Mouse (Mus musculus) layer of hippocampus, postnatal 25 days (tissue): ENCODE data around the gene Mybl2. TPM values are rescaled to one million over a fixed set of nuclear protein-coding genes. Genes with fewer than 3 reads are reported as not detected.

ENCODE experiments used
- DNase-seq, 2 experiments: peaks; one replicate each; pipeline ENCODE4 v3.0.0; 2022; ENCODE audit warnings: mixed read lengths in 2 of 2, low spot score in 1 of 2; ENCODE audit errors: extremely low spot score in 1 of 2
- microRNA-seq, 2 experiments: library from miRNA; unstranded; fragments of <30 nt; microRNA quantifications; one replicate each; pipeline ENCODE4 v1.2.0; 2021
- total RNA-seq, 2 experiments: library from RNA; stranded (reverse); gene quantifications; 2 replicates each; pipeline ENCODE4 v1.2.3; 2021

Mybl2 gene
- total RNA-seq, 2 experiments from 2014 or later, result 1.3 to 2.1 TPM

GRCm38 (mm10) chr2:163104086-163104770 lies 49.7 kb downstream of the Mybl2 start:
- no peak for DNase-seq

DNA sequence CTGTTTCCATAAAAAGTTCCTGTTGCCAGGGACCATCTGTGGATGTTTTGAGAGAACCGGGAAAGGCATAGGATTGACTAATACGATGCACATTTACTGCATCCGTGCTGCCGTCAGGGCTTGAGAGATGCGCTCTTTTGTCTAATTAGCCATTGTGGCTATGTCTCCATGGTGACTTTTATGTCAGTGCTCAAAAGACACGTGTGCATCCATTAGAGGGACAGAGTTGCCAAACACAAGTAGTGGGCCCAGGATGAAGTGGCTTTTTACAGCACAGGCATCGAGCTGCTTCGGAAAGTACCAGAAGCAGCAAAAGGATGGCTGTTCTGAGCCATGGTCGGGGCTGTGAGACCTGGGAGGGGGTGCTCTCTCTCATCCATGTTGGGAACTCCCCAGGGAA lies 53.9 kb downstream of the Mybl2 start:
- no peak for DNase-seq

DNA sequence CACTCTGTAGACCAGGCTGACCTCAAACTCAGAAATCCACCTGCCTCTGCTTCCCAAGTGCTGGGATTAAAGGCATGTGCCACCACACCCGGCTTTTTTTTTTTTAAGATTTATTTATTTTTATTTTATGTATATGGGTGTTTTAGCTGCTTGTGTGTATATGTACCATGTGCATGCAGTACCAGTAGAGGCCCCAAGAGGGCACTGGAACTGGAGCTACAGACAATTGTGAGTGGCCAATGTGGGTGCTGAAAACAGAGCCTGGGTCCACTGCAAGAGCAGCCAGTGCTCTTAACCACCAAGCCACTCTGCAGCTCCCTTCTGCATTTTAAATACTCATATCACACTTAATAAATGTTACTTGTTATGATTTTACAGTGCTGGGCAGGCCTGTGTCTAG lies 56.2 kb downstream of the Mybl2 start:
- DNase-seq, result no peak

- DNase-seq, result no peak
Measured at GRCm38 (mm10) chr2:163111413-163112201, 57.1 kb downstream of the Mybl2 start.

DNA sequence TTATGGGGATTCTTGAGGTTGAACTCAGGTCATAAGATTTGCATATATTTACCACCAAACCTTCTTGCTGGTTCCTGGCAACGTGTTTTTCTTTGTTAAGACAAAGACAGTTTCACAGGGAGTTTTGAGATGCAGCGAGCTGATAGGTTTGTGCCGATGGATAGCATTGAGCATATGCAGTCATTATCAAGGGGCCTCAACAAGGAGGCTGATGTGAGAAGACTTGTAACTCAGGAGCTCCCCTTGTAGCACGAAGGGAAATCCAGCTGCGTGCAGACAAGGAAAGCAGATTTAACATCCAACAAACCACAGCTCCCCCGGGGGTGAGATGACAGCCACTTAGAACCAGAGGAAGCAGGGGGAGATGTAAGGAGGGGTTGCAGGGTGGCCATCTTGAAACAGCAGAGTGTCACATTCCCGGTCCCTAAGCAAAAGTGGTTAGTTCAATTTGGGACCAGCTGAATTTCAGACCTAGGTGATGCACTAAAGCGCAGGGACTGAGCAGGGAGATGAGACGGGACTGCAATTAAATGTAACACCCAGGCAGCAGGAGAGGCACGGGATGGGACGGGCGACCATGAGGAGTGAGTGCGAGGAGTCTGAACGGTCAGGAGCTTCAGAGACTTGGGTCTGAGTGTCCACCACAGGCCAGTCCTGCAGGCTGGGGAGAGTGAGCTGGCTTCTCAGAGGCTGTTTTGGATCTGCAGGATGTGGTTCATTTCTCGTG lies 66.3 kb downstream of the Mybl2 start:
- no peak for DNase-seq

DNA sequence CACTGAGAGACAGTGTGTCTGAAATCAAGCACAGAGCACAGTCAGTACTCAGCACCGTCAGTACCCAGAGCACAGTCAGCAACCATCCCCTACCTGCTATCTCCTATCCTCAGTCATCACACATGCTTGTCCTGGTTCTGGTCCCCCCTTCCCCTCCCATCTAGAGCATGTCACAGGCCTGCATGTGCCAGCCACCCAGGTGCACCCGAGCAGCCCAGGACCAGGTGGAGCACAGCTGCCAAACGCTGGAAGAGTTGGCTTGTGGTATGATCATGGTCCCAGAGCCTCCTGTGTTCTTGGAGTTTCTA lies 66.8 kb downstream of the Mybl2 start:
- DNase-seq, result no peak

DNA sequence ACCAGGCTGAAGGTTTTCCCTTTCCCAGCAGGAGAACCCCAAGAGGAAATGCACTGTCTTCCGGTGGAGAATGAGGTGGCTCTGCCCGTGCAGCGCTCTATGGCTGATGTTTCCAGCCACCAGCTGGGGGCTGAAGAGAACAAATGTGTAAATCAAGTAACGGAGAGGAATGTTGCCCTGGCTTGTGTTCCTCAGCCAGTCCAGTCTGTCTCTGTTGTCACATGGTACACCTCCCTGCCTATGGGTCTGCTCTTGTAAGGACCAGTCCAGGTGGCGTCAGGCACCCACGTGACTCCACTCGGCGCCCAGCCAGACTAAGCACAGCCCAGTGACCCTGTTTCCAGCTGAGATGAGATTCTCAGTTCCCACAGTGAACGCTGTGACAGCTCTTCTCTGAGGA lies 67.8 kb downstream of the Mybl2 start:
- no peak for DNase-seq

DNA sequence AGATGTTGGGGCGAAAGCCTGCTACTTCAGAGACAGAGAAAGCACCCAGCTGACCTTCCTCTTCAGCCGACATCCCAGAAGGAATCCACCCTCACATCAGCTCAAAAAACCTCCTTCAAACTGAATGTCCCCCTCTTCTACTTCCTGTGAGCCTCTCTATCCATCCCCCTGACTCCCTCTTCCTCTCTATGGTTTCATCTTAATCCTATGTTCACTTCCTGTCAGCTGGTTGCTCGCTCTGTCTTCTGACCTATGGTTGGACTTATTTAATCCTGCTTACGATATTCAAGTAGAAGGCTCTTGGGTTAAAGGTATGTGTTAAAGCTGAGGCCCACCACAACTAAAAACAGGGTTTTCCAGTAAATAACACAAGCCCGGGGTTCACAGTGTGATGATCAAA lies 69.0 kb downstream of the Mybl2 start:
- DNase-seq, result no peak

DNA sequence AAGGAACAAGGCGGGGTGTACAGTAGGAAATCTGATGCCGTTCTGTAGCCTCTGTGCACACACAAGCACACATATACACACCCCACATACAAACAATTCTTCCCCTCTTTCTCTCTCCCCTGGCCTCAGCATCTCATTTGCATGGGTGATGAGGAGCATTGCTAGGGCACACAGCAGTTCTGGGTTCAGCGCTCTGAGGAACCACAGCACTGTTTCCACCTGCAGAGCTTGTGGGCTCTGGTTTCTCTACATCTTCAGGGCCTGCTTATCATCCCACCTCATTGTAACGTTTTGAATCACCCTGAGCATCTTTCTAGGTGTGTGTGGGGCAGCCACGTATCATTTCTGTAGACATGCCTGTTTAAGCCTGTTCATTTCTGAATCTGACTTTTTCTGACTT lies 76.3 kb downstream of the Mybl2 start:
- no peak for DNase-seq

DNA sequence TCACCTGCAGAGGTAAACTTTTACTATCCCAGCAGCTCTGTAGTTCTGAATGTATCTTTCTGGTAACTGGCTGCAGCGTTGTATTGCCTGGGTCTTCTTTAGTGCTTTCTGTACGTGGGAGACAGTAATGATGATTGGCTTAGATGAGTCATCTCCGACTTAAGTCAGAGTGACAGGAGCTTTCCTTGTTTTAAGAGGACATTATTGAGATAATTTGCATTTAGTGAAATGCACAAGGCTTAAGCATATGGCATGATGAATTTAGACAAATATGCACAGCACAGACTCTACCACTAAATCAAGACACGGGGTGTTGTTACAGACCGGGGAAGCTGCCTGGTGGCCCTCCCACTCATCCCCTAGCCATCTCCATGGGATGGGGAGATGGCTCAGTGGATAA lies 77.8 kb downstream of the Mybl2 start:
- no peak for DNase-seq

Small RNA genes within 50 kb of the gene (microRNA-seq; reads per million reads assigned to microRNA genes)
- gene Gm22174, result 0 reads per million in 2 experiments
- gene Mir7003, result 0 reads per million in 2 experiments

Other genes starting within 250 kb of the Mybl2 start
- 100 to 1,000 TPM in 1 of 2 experiments, 10 to 100 TPM in 1; 95.3 to 111 TPM for gene Srsf6, start 123.2 kb upstream of the Mybl2 start, total RNA-seq
- 10 to 100 TPM; 10.3 to 15.7 TPM for gene L3mbtl1, start 111.2 kb upstream of the Mybl2 start, total RNA-seq
- 1 to 10 TPM; 1.8 to 3.0 TPM for gene Sgk2, start 67.4 kb upstream of the Mybl2 start, total RNA-seq
- 10 to 100 TPM; 28.6 to 30.8 TPM for gene Ift52, start 37.3 kb upstream of the Mybl2 start, total RNA-seq
- not detected for gene Gtsf1l, start 33.2 kb downstream of the Mybl2 start, total RNA-seq
- 10 to 100 TPM; 23.5 to 24.3 TPM for gene Tox2, start 148.4 kb downstream of the Mybl2 start, total RNA-seq